Mouse (Mus musculus): ENCODE results near the gene Dnmbp. TPM values are rescaled to one million over a fixed set of nuclear protein-coding genes. Genes with fewer than 3 reads are reported as not detected.

The Dnmbp gene
- polyA plus RNA-seq (2015; fragmentation: Nextera tagmentation; extraction: Ambion mirVana) = 8.0 and 12.7 TPM in 2 replicates

DNA sequence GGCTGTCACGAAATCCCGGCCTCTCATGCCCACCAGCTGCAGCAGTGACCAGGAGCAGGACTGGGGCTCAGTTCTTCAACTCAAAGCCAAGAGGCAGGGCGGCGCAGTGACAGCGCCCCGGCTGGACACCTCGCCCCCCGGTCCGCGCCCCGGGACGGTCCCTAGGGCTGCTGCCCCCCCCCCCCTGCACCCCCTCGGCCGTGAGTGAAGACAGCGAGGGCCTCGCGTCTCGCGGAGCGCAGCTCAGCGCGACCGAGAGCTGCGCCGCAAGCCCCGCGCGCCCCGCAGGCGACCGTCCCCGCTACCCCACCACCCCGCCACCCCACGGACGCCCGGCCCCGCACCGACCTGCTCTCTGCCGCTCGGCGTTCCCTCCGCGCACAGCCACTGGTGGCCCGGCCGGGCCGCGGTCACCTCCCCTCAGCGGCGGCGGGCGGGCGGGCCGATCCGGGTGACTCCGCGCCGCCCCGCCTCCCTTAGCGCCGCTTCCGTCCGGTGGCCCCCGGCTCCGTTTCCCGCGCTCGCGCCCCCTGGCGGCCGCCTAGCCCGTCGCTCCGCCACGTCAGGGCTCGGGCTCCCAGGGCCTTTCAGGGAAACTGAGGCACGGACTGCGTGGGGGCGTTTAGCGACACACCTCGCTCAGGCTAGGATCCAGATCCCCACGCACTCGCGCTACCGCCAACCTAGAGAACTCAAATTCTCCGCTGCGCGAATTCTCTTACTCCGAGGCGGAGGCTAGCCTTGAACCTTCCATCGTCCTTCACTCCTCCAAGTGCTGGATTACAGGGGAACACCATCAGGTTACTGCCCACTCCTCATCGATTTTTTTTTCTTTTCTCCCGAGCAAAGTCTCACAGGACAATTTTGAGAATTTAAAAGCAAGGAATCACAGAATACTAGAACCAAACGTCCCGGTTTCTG is at the start of gene Dnmbp:
Gene Dnmbp (minus strand): TSS at position 423 of the 921 bp plus-strand sequence.
- H3K36me3 ChIP-seq = no peaks in the 10 kb centered on the region
- 4% methylated on average over 72 of the region's 94 CpGs for WGBS
- peak within 1 kb of the TSS; percentile 72 for H3K4me2 ChIP-seq
- peak within 1 kb of the TSS; percentile 61 for H3K9ac ChIP-seq (replicated peaks)
- peak within 1 kb of the TSS; percentile 67 for H3K4me3 ChIP-seq (replicated peaks)
- H3K27me3 ChIP-seq (replicated peaks) = no peaks in the 10 kb centered on the region
- peaks cover 23% of the 10 kb centered on the region for H3K4me1 ChIP-seq
- H3K27ac ChIP-seq (replicated peaks) = peak within 1 kb of the TSS; percentile 73
- no peaks in the 10 kb centered on the region for H3K9me3 ChIP-seq (replicated peaks)
- ATAC-seq (ENCODE audit: low FRiP score) = peak; percentile 87

- 0 out of 2 replicates have a peak, but pooled peaks cover 4% of the 10 kb centered on the region for H3K27me3 ChIP-seq (replicated peaks)
- ATAC-seq (ENCODE audit: low FRiP score) = no peak
- no peaks in the 10 kb centered on the region for H3K9me3 ChIP-seq (replicated peaks)
- WGBS = 4% methylated on average over 30 of the region's 30 CpGs
- peak within 1 kb of the TSS; percentile 17; the same call in 1 of the 2 replicates for H3K9ac ChIP-seq (replicated peaks)
- H3K4me3 ChIP-seq (replicated peaks) = peak within 1 kb of the TSS; percentile 24
- peak within 1 kb of the TSS; percentile 54 for H3K4me2 ChIP-seq
- H3K4me1 ChIP-seq = peaks cover 9% of the 10 kb centered on the region; the same call in 1 of the 2 replicates
- no peak within 1 kb of the TSS for H3K27ac ChIP-seq (replicated peaks)
- no peaks in the 10 kb centered on the region for H3K36me3 ChIP-seq
Observed at GRCm38 (mm10) chr19:43986069-43986794, 46.2 kb upstream of the Dnmbp start, which contains the start of gene Cpn1. TSS of gene Cpn1 (minus strand) at chr19:43986556.

DNA sequence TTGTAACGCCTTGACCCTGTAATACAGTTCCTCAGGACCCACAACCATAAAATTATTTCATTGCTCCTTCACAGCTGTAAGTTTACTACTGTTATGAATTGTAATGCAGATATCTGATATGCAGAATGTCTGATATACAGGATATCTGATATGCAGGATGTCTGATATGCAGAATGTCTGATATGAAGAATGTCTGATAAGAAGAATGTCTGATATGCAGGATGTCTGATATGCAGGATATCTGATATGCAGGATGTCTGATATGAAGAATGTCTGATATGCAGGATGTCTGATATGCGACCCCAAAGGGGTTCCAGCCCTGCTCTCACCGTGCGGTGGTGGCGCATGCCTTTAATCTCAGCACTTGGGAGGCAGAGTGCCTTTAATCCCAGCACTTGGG is 42.0 kb upstream of the Dnmbp start:
- no peak overlapping the region for H3K9ac ChIP-seq (replicated peaks)
- H3K9me3 ChIP-seq (replicated peaks) = no peaks in the 10 kb centered on the region
- 93% methylated on average over 5 of the region's 5 CpGs for WGBS
- H3K4me3 ChIP-seq (replicated peaks) = no peak overlapping the region
- ATAC-seq (ENCODE audit: low FRiP score) = no peak
- peaks cover 9% of the 10 kb centered on the region; the same call in 1 of the 2 replicates for H3K4me1 ChIP-seq
- H3K4me2 ChIP-seq = no peak overlapping the region
- 0 out of 2 replicates have a peak, but pooled peaks cover 4% of the 10 kb centered on the region for H3K27me3 ChIP-seq (replicated peaks)
- no peaks in the 10 kb centered on the region for H3K36me3 ChIP-seq
- H3K27ac ChIP-seq (replicated peaks) = no peak overlapping the region

- H3K4me1 ChIP-seq = 0 out of 2 replicates have a peak, but pooled peaks cover under 1% of the 10 kb centered on the region
- WGBS = 97% methylated on average over 17 of the region's 17 CpGs
- 0 out of 2 replicates have a peak, but pooled peaks cover under 1% of the 10 kb centered on the region for H3K27me3 ChIP-seq (replicated peaks)
- H3K36me3 ChIP-seq = no peaks in the 10 kb centered on the region
- no peak overlapping the region for H3K4me3 ChIP-seq (replicated peaks)
- ATAC-seq (ENCODE audit: low FRiP score) = no peak
- no peak overlapping the region for H3K27ac ChIP-seq (replicated peaks)
- no peaks in the 10 kb centered on the region for H3K9me3 ChIP-seq (replicated peaks)
- H3K4me2 ChIP-seq = no peak overlapping the region
- no peak overlapping the region for H3K9ac ChIP-seq (replicated peaks)
Observed at GRCm38 (mm10) chr19:43980711-43981110, 40.7 kb upstream of the Dnmbp start.

DNA sequence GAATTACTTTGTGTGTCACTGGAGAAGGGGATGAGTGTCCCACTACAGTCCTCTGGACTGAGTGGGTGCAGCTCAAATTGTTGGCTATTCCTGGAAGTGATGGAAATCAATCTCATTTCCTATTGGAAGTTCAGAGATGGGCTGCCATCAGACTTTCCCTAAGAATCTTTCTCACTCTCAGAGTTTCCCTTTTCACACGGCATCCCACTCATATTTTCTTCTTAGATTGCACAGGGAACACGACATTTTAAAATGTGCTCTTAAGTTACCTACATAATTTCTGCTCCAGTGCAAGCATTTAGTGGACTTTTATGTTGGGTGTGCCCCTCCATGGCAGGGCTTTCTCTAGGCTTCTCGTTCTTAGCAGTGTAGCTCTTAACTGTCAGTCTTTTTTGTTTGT is 37.8 kb upstream of the Dnmbp start:
- Histone ChIP-seq H3K27me3 (replicated peaks) (no peaks in the 10 kb centered on the region), H3K4me1 (no peaks in the 10 kb centered on the region), H3K9me3 (replicated peaks) (no peaks in the 10 kb centered on the region), H3K27ac (replicated peaks) (no peak overlapping the region), H3K4me2 (no peak overlapping the region), H3K4me3 (replicated peaks) (no peak overlapping the region), H3K36me3 (no peaks in the 10 kb centered on the region), H3K9ac (replicated peaks) (no peak overlapping the region)
- WGBS = 86% methylated on average over 3 of the region's 3 CpGs
- no peak for ATAC-seq (ENCODE audit: low FRiP score)

GRCm38 (mm10) chr19:43976661-43977060 is 36.7 kb upstream of the Dnmbp start:
- Histone ChIP-seq H3K36me3 (no peaks in the 10 kb centered on the region), H3K27ac (replicated peaks) (no peak overlapping the region), H3K27me3 (replicated peaks) (no peaks in the 10 kb centered on the region), H3K9ac (replicated peaks) (no peak overlapping the region), H3K9me3 (replicated peaks) (no peaks in the 10 kb centered on the region), H3K4me3 (replicated peaks) (no peak overlapping the region), H3K4me1 (no peaks in the 10 kb centered on the region), H3K4me2 (no peak overlapping the region)
- 67% methylated on average over 6 of the region's 6 CpGs for WGBS
- ATAC-seq (ENCODE audit: low FRiP score) = no peak

GRCm38 (mm10) chr19:43974221-43974620 is 34.2 kb upstream of the Dnmbp start:
- H3K4me3 ChIP-seq (replicated peaks) = no peak overlapping the region
- H3K4me2 ChIP-seq = no peak overlapping the region
- no peaks in the 10 kb centered on the region for H3K36me3 ChIP-seq
- 94% methylated on average over 6 of the region's 6 CpGs for WGBS
- no peak for ATAC-seq (ENCODE audit: low FRiP score)
- H3K4me1 ChIP-seq = no peaks in the 10 kb centered on the region
- no peak overlapping the region for H3K9ac ChIP-seq (replicated peaks)
- H3K27ac ChIP-seq (replicated peaks) = no peak overlapping the region
- no peaks in the 10 kb centered on the region for H3K9me3 ChIP-seq (replicated peaks)
- H3K27me3 ChIP-seq (replicated peaks) = no peaks in the 10 kb centered on the region

DNA sequence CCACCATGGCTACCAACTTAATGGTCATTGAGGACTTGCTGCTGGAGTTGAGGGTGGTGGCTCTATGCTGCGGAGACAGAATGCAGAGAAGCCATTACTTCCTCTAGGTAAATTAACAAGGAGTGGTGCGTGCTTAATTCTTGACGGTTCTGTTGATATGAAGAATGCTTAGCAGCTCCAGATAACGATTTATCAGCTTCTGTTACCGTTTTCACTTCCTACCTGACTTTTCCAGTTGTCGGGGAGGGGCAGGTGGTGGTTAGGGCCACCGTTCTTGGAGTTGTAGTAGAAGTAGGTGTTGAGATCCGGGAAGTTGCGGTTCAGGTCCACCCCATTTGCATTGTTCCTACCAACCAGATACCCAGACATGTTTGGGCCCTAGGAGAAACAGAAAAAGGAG is 33.7 kb upstream of the Dnmbp start:
- H3K27me3 ChIP-seq (replicated peaks) = no peaks in the 10 kb centered on the region

GRCm38 (mm10) chr19:43972129-43972528 is 32.1 kb upstream of the Dnmbp start:
- no peak overlapping the region for H3K4me2 ChIP-seq
- ATAC-seq (ENCODE audit: low FRiP score) = no peak
- 96% methylated on average over 8 of the region's 8 CpGs for WGBS
- no peak overlapping the region for H3K4me3 ChIP-seq (replicated peaks)
- H3K9me3 ChIP-seq (replicated peaks) = no peaks in the 10 kb centered on the region
- no peak overlapping the region for H3K9ac ChIP-seq (replicated peaks)
- no peaks in the 10 kb centered on the region for H3K36me3 ChIP-seq
- no peak overlapping the region for H3K27ac ChIP-seq (replicated peaks)
- no peaks in the 10 kb centered on the region for H3K4me1 ChIP-seq
- no peaks in the 10 kb centered on the region for H3K27me3 ChIP-seq (replicated peaks)

More for the DNA sequence above, 33.7 kb upstream of the Dnmbp start:
- no peaks in the 10 kb centered on the region for H3K36me3 ChIP-seq
- H3K4me3 ChIP-seq (replicated peaks) = no peak overlapping the region
- no peaks in the 10 kb centered on the region for H3K4me1 ChIP-seq
- H3K4me2 ChIP-seq = no peak overlapping the region
- H3K9ac ChIP-seq (replicated peaks) = no peak overlapping the region
- 91% methylated on average over 9 of the region's 9 CpGs for WGBS
- H3K27ac ChIP-seq (replicated peaks) = no peak overlapping the region
- H3K9me3 ChIP-seq (replicated peaks) = no peaks in the 10 kb centered on the region
- no peak for ATAC-seq (ENCODE audit: low FRiP score)

DNA sequence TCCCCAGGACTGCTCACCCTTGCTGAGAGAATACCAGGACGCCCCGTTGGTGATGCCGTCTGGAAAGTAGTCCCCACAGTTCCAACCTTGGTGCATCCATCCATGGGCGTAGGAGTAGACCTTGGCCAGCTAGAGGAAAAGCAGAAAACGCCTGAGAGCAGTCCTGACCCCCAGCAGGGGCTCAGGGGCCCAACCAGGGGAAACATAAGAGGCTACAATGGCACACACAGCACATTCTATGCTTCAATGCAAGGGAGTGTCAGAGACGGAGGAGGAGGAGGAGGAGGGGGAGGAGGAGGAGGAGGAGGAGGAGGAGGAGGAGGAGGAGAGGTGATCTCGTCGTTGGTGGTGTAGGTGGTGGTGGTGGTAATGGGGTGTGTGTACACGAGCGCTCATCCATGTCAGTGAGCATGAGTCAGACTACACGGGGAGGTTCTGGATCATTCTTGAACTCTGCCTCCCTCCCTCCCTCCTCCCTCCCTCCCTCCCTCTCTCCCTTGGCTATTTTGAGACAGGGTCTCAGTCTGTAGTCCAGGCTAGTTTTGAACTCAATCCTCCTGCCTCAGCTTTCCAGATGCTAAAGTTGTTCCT is 28.5 kb upstream of the Dnmbp start:
- Histone ChIP-seq H3K4me2 (no peak overlapping the region), H3K4me3 (replicated peaks) (no peak overlapping the region), H3K27me3 (replicated peaks) (no peaks in the 10 kb centered on the region), H3K27ac (replicated peaks) (no peak overlapping the region), H3K9me3 (replicated peaks) (no peaks in the 10 kb centered on the region), H3K4me1 (no peaks in the 10 kb centered on the region), H3K9ac (replicated peaks) (no peak overlapping the region), H3K36me3 (no peaks in the 10 kb centered on the region)
- no peak for ATAC-seq (ENCODE audit: low FRiP score)
- 54% methylated on average over 10 of the region's 11 CpGs for WGBS

- 87% methylated on average over 2 of the region's 2 CpGs for WGBS
Observed at GRCm38 (mm10) chr19:43966481-43966880, 26.5 kb upstream of the Dnmbp start.

More at GRCm38 (mm10) chr19:43966481-43966880, 26.5 kb upstream of the Dnmbp start:
- H3K9ac ChIP-seq (replicated peaks) = no peak overlapping the region
- no peak for ATAC-seq (ENCODE audit: low FRiP score)
- H3K27ac ChIP-seq (replicated peaks) = no peak overlapping the region
- no peaks in the 10 kb centered on the region for H3K4me1 ChIP-seq
- no peaks in the 10 kb centered on the region for H3K27me3 ChIP-seq (replicated peaks)
- no peaks in the 10 kb centered on the region for H3K9me3 ChIP-seq (replicated peaks)
- no peaks in the 10 kb centered on the region for H3K36me3 ChIP-seq
- no peak overlapping the region for H3K4me2 ChIP-seq
- H3K4me3 ChIP-seq (replicated peaks) = no peak overlapping the region

Measured in neural tube, embryonic 15.5 days (tissue).